Mouse (Mus musculus) CH12.LX (cell line): Measurements from ENCODE around the gene Nipsnap2. TPM values are rescaled to one million over a fixed set of nuclear protein-coding genes. Genes with fewer than 3 reads are reported as not detected.

Experiments
- DNase-seq: peaks from one replicate; pipeline ENCODE4 v3.0.0-alpha.2; 2013; ENCODE audit errors: extremely low read depth
- H3K27ac ChIP-seq: 2 replicates; pipeline ENCODE4 v1.5.1; 2012; ENCODE audit warnings: low read depth, mild to moderate bottlenecking, control low read depth, moderate library complexity; ENCODE audit not compliant: insufficient read depth
- H3K27me3 ChIP-seq: replicated peaks from 2 replicates; pipeline ENCODE3; 2012; ENCODE audit warnings: inconsistent platforms
- H3K36me3 ChIP-seq, 2 experiments: replicated peaks in 1 of 2; 2 replicates each; pipeline versions ENCODE3 to v1.6.1; 2012; ENCODE audit warnings: inconsistent platforms in 1 of 2, low read length in 1 of 2, mild to moderate bottlenecking in 1 of 2, mixed read lengths in 1 of 2, moderate library complexity in 1 of 2; ENCODE audit not compliant: control insufficient read depth in 1 of 2, insufficient read depth in 1 of 2
- H3K4me1 ChIP-seq, 2 experiments: 2 replicates each; pipeline ENCODE4 v1.6.1; 2012; ENCODE audit warnings: inconsistent platforms in 1 of 2, moderate library complexity in 1 of 2; ENCODE audit not compliant: insufficient read depth in 2 of 2, control insufficient read depth in 1 of 2
- H3K4me2 ChIP-seq: 2 replicates; pipeline ENCODE4 v1.6.1; 2012; ENCODE audit warnings: low read depth, mild to moderate bottlenecking, control low read depth; ENCODE audit not compliant: poor library complexity, insufficient read depth, severe bottlenecking
- H3K4me3 ChIP-seq, 3 experiments: fragments of 150-350 bp in 1 of 3; sonication (generic) in 1 of 3; replicated peaks in 1 of 3; 2 replicates each; pipeline versions ENCODE3 to v1.5.1; 2011 to 2012; ENCODE audit warnings: low read depth in 2 of 3, low read length in 2 of 3, mild to moderate bottlenecking in 2 of 3, moderate library complexity in 2 of 3, control low read depth in 1 of 3, improper control_type of control experiment in 1 of 3, inconsistent platforms in 1 of 3, mixed read lengths in 1 of 3; ENCODE audit not compliant: poor library complexity in 1 of 3
- H3K79me2 ChIP-seq: replicated peaks from 2 replicates; pipeline ENCODE4 v1.6.1; 2012; ENCODE audit warnings: mild to moderate bottlenecking, moderate library complexity; ENCODE audit not compliant: control insufficient read depth, poor library complexity, insufficient read depth, severe bottlenecking; ENCODE audit errors: extremely low read depth
- H3K9ac ChIP-seq: 2 replicates; pipeline ENCODE4 v1.6.1; 2012; ENCODE audit warnings: low read depth, mild to moderate bottlenecking, control low read depth, moderate library complexity; ENCODE audit not compliant: insufficient read depth
- H3K9me3 ChIP-seq: replicated peaks from 2 replicates; pipeline ENCODE3; 2012; ENCODE audit warnings: low read length, inconsistent platforms, mixed read lengths
- CHD1 ChIP-seq: IDR thresholded peaks from 2 replicates; pipeline ENCODE4 v1.6.1; 2012; ENCODE audit warnings: low read depth, low read length, improper control_type of control experiment, inconsistent platforms
- CTCF ChIP-seq, 2 experiments: IDR thresholded peaks in 1 of 2; conservative IDR thresholded peaks in 1 of 2; 2 replicates each; pipeline ENCODE4 v1.5.1; 2011 to 2012; ENCODE audit warnings: low read depth in 2 of 2, low read length in 2 of 2, improper control_type of control experiment in 1 of 2, inconsistent platforms in 1 of 2, mild to moderate bottlenecking in 1 of 2, moderate library complexity in 1 of 2
- ELF1 ChIP-seq: IDR thresholded peaks from 2 replicates; pipeline ENCODE4 v1.6.1; 2014; ENCODE audit warnings: low read depth, mild to moderate bottlenecking, inconsistent platforms, low read length, improper control_type of control experiment
- ETS1 ChIP-seq: conservative IDR thresholded peaks from 2 replicates; pipeline ENCODE4 v1.6.1; 2012; ENCODE audit warnings: low read depth, mild to moderate bottlenecking, inconsistent platforms, low read length, improper control_type of control experiment, moderate library complexity
- GABPA ChIP-seq: IDR thresholded peaks from 2 replicates; pipeline ENCODE4 v1.6.1; 2012; ENCODE audit warnings: low read depth, low read length, improper control_type of control experiment, inconsistent platforms; ENCODE audit not compliant: insufficient replicate concordance
- JUN ChIP-seq: IDR thresholded peaks from 2 replicates; pipeline ENCODE4 v1.6.1; 2011; ENCODE audit warnings: low read depth, mild to moderate bottlenecking, low read length, improper control_type of control experiment, moderate library complexity; ENCODE audit not compliant: insufficient read depth
- KAT2A ChIP-seq: IDR thresholded peaks from 2 replicates; pipeline ENCODE4 v1.6.1; 2012; ENCODE audit warnings: low read length, improper control_type of control experiment, inconsistent platforms; ENCODE audit not compliant: insufficient replicate concordance
- MAFK ChIP-seq: IDR thresholded peaks from 2 replicates; pipeline ENCODE4 v1.6.1; 2011; ENCODE audit warnings: low read length, improper control_type of control experiment; ENCODE audit not compliant: insufficient replicate concordance
- MXI1 ChIP-seq: IDR thresholded peaks from 2 replicates; pipeline ENCODE4 v1.6.1; 2011; ENCODE audit warnings: mild to moderate bottlenecking, low read depth, low read length, improper control_type of control experiment
- NRF1 ChIP-seq: IDR thresholded peaks from 2 replicates; pipeline ENCODE4 v1.6.1; 2014; ENCODE audit warnings: low read depth, mild to moderate bottlenecking, inconsistent platforms, low read length, improper control_type of control experiment, moderate library complexity
- RAD21 ChIP-seq: IDR thresholded peaks from 2 replicates; pipeline ENCODE4 v1.6.1; 2011; ENCODE audit warnings: low read depth, mild to moderate bottlenecking, low read length, improper control_type of control experiment, moderate library complexity
- RCOR1 ChIP-seq: conservative IDR thresholded peaks from 2 replicates; pipeline ENCODE4 v1.6.1; 2012; ENCODE audit warnings: low read depth, mild to moderate bottlenecking, inconsistent platforms, low read length, improper control_type of control experiment
- SIN3A ChIP-seq: IDR thresholded peaks from 2 replicates; pipeline ENCODE4 v1.6.1; 2012; ENCODE audit warnings: low read length, improper control_type of control experiment, inconsistent platforms
- SMC3 ChIP-seq: IDR thresholded peaks from 2 replicates; pipeline ENCODE4 v1.6.1; 2011; ENCODE audit warnings: low read depth, low read length, improper control_type of control experiment
- UBTF ChIP-seq: IDR thresholded peaks from 2 replicates; pipeline ENCODE4 v1.6.1; 2012; ENCODE audit warnings: low read depth, mild to moderate bottlenecking, inconsistent platforms, low read length, improper control_type of control experiment, moderate library complexity
- USF2 ChIP-seq: conservative IDR thresholded peaks from 2 replicates; pipeline ENCODE4 v1.6.1; 2011; ENCODE audit warnings: low read depth, low read length, improper control_type of control experiment
- ZKSCAN1 ChIP-seq: IDR thresholded peaks from 2 replicates; pipeline ENCODE4 v1.6.1; 2012; ENCODE audit warnings: low read depth, inconsistent platforms, low read length, improper control_type of control experiment, borderline replicate concordance
- ZMIZ1 ChIP-seq: IDR thresholded peaks from 2 replicates; pipeline ENCODE4 v1.6.1; 2012; ENCODE audit warnings: low read depth, mild to moderate bottlenecking, inconsistent platforms, low read length, improper control_type of control experiment
- dilution Hi-C: fragments of 300-500 bp; cut with MboI; formaldehyde crosslinking; loops from 2 replicates; pipeline ENCODE4 v1.14.3; 2020; ENCODE audit warnings: low sequenced_read_pairs; ENCODE audit not compliant: extremely low pct_unique_long_range_greater_than_20kb, extremely low pct_ligation_motif_present
- in situ Hi-C: fragments of 300-500 bp; cut with MboI; formaldehyde crosslinking; loops from 3 replicates; pipeline ENCODE4 v1.14.3; 2019; ENCODE audit warnings: low sequenced_read_pairs, low pct_ligation_motif_present, low pct_unique_long_range_greater_than_20kb, mixed read lengths
- polyA plus RNA-seq: library from polyadenylated mRNA; unstranded; fragments of >175 nt; gene quantifications from 2 replicates; pipeline ENCODE4 v1.2.1, GENCODE M21; 2012; ENCODE audit warnings: low read depth; ENCODE audit not compliant: insufficient read length
- total RNA-seq, 2 experiments: library from RNA; depleted of rRNA; stranded (reverse); fragments of 300-350 nt in 1 of 2; fragments of >200 nt in 1 of 2; gene quantifications; 2 replicates each; pipeline ENCODE4 v1.2.3; 2012 to 2014

The Nipsnap2 gene
- total and polyA plus RNA-seq, 3 experiments, result 18.3 to 30.4 (median 24.8) TPM

DNA sequence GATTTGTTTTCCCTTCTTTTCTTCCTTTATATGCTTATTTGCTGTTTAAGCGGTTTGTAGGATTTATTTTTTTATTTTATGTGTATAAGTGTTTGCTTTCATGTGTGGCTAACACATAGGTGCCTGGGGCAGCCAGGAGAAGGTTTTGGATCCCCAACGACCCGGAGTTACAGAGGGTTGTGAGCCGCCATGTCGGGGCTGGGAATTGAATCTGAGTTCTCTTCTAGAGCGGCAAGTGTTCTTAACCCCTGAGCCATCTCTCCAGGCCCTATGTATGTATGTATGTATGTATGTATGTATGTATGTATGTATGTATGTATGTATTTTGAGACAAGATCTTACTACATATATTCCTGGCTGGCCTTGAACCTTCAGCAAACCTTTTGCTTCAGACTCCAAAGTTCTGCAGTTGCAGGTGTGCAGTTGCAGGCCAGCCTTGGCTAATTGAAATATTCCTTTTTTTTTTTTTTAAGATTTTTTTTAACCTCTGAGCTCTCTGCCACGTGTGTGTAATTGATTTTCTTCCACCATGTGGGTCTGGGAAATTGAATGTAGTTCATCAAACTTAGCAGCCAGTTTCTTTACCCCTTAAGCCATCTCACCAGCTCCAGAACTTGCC lies 1.0 kb downstream of the Nipsnap2 start:
- no peaks in the 10 kb centered on the region for H3K27me3 ChIP-seq
- peak overlapping the region; percentile 69 for H3K9ac ChIP-seq
- no peak overlapping the region for H3K27ac ChIP-seq
- H3K9me3 ChIP-seq, result no peaks in the 10 kb centered on the region
- H3K79me2 ChIP-seq, result peaks cover 5% of the 10 kb centered on the region; the same call in 1 of the 2 replicates
- dilution Hi-C loops, result no loop called here
- in situ Hi-C loops, result no loop called here
- H3K4me2 ChIP-seq, result peak overlapping the region; percentile 33
- H3K4me1 ChIP-seq, result peaks cover 4 to 18% of the 10 kb centered on the region in 2 experiments; a peak in 3 of 4 replicates
- peak overlapping the region; percentile 55 to 76 (median 68) for H3K4me3 ChIP-seq
- peaks cover 0 to 13% of the 10 kb centered on the region in 2 experiments for H3K36me3 ChIP-seq
- peak; percentile 8 for DNase-seq
- TF ChIP-seq ZKSCAN1, result no peak
- TF ChIP-seq SMC3, result no peak
- TF ChIP-seq ZMIZ1, result no peak
- no peak for TF ChIP-seq RAD21
- TF ChIP-seq JUN, result no peak
- no peak for TF ChIP-seq KAT2A
- no peak for TF ChIP-seq MXI1
- no peak for TF ChIP-seq UBTF
- TF ChIP-seq NRF1, result no peak
- TF ChIP-seq USF2, result no peak
- no peak for TF ChIP-seq ELF1
- no peak for TF ChIP-seq CTCF (conservative IDR thresholded peaks at IDR 0.05 in 1 of 2, IDR thresholded peaks at IDR 0.05 in 1 of 2; ENCODE audit: low read depth in 2 of 2, low read length in 2 of 2)
- no peak for TF ChIP-seq ETS1
- no peak for TF ChIP-seq CHD1
- no peak for TF ChIP-seq SIN3A
- TF ChIP-seq MAFK, result no peak
- no peak for TF ChIP-seq RCOR1

DNA sequence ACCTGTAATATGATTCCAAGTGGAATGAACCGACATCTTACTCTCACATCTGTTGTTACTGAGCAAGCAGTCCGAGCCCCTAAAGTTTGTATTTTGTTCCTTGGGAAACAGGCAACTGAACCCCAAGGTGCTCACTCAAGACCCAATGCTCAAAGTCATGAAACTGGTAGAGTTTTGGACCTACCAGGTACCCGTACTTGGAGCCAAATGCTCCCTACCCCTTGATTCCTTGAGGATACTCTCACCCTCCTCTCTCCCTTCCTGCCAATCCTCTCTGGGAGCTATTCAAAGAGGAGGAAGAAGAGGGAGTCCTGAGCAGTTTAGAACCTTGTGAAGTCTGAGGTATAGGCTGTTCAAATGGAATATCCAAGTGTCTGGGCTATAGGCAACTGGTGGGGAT lies 1.9 kb downstream of the Nipsnap2 start:
- DNase-seq, result no peak
- dilution Hi-C loops (no loop called here), in situ Hi-C loops (no loop called here)
- Histone ChIP-seq H3K27me3 (no peaks in the 10 kb centered on the region), H3K4me3 (no peak overlapping the region), H3K79me2 (peaks cover 5% of the 10 kb centered on the region; the same call in 1 of the 2 replicates)
- TF ChIP-seq JUN, result no peak
- no peak for TF ChIP-seq GABPA
- TF ChIP-seq RAD21, result no peak
- no peak for TF ChIP-seq MXI1
- TF ChIP-seq KAT2A, result no peak
- no peak for TF ChIP-seq UBTF
- TF ChIP-seq MAFK, result no peak
- TF ChIP-seq, all 38 proteins: peak for 0
- no peak overlapping the region for H3K4me2 ChIP-seq
- no peaks in the 10 kb centered on the region for H3K9me3 ChIP-seq
- no peak overlapping the region for H3K27ac ChIP-seq
- H3K4me1 ChIP-seq, result peaks cover 4 to 18% of the 10 kb centered on the region in 2 experiments; a peak in 3 of 4 replicates
- peaks cover 0 to 12% of the 10 kb centered on the region in 2 experiments for H3K36me3 ChIP-seq
- no peak overlapping the region for H3K9ac ChIP-seq
